Mouse (Mus musculus): Measurements from ENCODE around the gene Slc24a3. TPM values are rescaled to one million over a fixed set of nuclear protein-coding genes. Genes with fewer than 3 reads are reported as not detected.

The Slc24a3 gene
- polyA plus RNA-seq, 1 experiment from 2014 or later: 3.8 TPM

DNA sequence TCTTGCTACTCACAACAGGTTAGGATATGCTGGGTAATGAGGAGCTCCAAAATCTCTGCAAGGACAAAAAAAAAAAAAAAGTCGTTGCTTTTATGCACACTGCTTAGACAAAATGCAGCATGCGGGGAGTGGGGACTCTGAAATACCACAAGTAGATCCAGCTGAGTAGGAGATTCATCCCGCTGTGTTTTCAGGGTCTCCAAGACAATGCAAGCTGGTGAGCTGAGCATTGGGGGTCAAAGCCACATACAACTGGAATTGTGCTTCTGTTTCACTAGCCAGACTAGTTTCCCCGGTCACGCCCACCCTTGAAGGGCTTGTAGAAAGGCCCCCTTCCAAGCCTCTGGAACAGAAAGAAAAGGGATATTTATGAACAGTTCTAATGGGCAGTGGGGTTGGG lies 270.8 kb downstream of the Slc24a3 start:
- Histone ChIP-seq H3K27me3 (ENCODE audit: control insufficient read depth, insufficient read depth, low read length) (no peaks in the 10 kb centered on the region), H3K4me2 (ENCODE audit: low read length) (no peak overlapping the region), H3K9ac (ENCODE audit: low read length) (no peak overlapping the region), H3K4me1 (ENCODE audit: control insufficient read depth in 2 of 2, insufficient read depth in 2 of 2, low read length in 2 of 2) (no peaks in the 10 kb centered on the region), H3K4me3 (ENCODE audit: control insufficient read depth in 1 of 2, insufficient read depth in 1 of 2, low read depth in 1 of 2, low read length in 2 of 2) (no peak overlapping the region), H3K27ac (replicated peaks in 1 of 2; ENCODE audit: control insufficient read depth in 1 of 2, insufficient read depth in 1 of 2, low read depth in 2 of 2, low read length in 2 of 2) (no peak overlapping the region), H3K36me3 (ENCODE audit: control insufficient read depth, insufficient read depth, low read length) (no peaks in the 10 kb centered on the region), H3K9me3 (ENCODE audit: control insufficient read depth, low read length) (no peaks in the 10 kb centered on the region)
- 72% methylated on average over 5 of the region's 5 CpGs for WGBS
- ATAC-seq (ENCODE audit: insufficient number of reproducible peaks, insufficient read depth, low FRiP score, low read depth): no peak

DNA sequence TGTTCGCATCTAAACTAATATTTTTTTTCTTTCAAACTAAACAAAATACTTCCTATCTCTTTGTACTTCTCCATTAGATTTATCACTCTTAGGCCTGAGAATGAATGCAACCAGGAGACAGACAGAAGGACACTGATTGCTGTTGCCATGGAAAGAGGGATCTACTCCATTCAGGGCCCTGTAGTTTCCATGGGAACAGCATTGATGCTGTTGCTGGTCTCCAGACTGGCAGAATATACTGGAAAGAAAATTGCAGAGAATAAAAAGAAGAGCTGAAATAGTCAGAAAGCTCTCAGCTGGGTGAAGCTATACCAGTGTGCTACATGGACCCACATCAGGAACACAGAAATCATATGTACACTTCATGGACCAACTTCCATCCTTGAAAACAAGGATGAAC lies 272.2 kb downstream of the Slc24a3 start:
- H3K9ac ChIP-seq (ENCODE audit: low read length): no peak overlapping the region
- H3K4me2 ChIP-seq (ENCODE audit: low read length): no peak overlapping the region
- WGBS: 95% methylated on average over 1 of the region's 1 CpGs
- ATAC-seq (ENCODE audit: insufficient number of reproducible peaks, insufficient read depth, low FRiP score, low read depth): no peak
- H3K27ac ChIP-seq (replicated peaks in 1 of 2; ENCODE audit: control insufficient read depth in 1 of 2, insufficient read depth in 1 of 2, low read depth in 2 of 2, low read length in 2 of 2): no peak overlapping the region
- H3K36me3 ChIP-seq (ENCODE audit: control insufficient read depth, insufficient read depth, low read length): no peaks in the 10 kb centered on the region
- H3K9me3 ChIP-seq (ENCODE audit: control insufficient read depth, low read length): no peaks in the 10 kb centered on the region
- no peaks in the 10 kb centered on the region for H3K4me1 ChIP-seq (ENCODE audit: control insufficient read depth in 2 of 2, insufficient read depth in 2 of 2, low read length in 2 of 2)
- no peak overlapping the region for H3K4me3 ChIP-seq (ENCODE audit: control insufficient read depth in 1 of 2, insufficient read depth in 1 of 2, low read depth in 1 of 2, low read length in 2 of 2)
- no peaks in the 10 kb centered on the region for H3K27me3 ChIP-seq (ENCODE audit: control insufficient read depth, insufficient read depth, low read length)

DNA sequence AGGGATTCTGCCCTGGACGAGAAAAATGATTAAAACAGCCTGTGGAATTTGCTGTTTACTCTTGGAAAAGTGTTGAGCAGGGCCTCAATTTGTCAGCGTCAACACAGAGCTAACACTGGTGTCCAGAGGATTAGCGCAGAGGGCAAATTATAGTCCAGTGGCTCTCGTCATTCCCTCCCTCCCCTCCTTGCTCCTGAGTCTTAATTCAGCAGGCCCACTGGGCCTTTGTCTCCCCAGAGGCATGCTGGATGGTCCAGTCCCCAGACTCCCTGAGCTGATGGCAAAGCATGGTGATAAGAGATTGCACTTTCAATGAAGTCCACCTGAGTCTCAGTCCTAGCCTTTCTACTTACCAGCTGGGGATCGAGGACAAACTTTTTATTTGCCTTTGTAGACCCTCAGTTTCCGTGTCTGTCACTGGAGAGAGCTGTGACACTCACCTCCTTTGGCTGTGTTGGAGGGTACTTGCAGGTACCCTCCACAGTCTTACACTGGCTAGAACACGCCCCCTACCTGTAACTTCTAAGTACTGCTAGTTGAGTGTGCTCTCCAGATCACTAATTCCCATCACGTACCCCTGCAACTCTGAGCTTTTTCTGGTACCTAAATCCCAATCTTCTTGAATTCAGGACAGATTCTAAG lies 289.7 kb downstream of the Slc24a3 start:
- no peak overlapping the region for H3K9ac ChIP-seq (ENCODE audit: low read length)
- no peaks in the 10 kb centered on the region for H3K9me3 ChIP-seq (ENCODE audit: control insufficient read depth, low read length)
- H3K4me2 ChIP-seq (ENCODE audit: low read length): no peak overlapping the region
- no peak for ATAC-seq (ENCODE audit: insufficient number of reproducible peaks, insufficient read depth, low FRiP score, low read depth)
- H3K36me3 ChIP-seq (ENCODE audit: control insufficient read depth, insufficient read depth, low read length): no peaks in the 10 kb centered on the region
- WGBS: 54% methylated on average over 8 of the region's 8 CpGs
- no peaks in the 10 kb centered on the region for H3K27me3 ChIP-seq (ENCODE audit: control insufficient read depth, insufficient read depth, low read length)
- H3K4me1 ChIP-seq (ENCODE audit: control insufficient read depth in 2 of 2, insufficient read depth in 2 of 2, low read length in 2 of 2): peaks cover 4 to 6% of the 10 kb centered on the region in 2 experiments; a peak in 2 of 4 replicates
- no peak overlapping the region for H3K27ac ChIP-seq (replicated peaks in 1 of 2; ENCODE audit: control insufficient read depth in 1 of 2, insufficient read depth in 1 of 2, low read depth in 2 of 2, low read length in 2 of 2)
- no peak overlapping the region for H3K4me3 ChIP-seq (ENCODE audit: control insufficient read depth in 1 of 2, insufficient read depth in 1 of 2, low read depth in 1 of 2, low read length in 2 of 2)

DNA sequence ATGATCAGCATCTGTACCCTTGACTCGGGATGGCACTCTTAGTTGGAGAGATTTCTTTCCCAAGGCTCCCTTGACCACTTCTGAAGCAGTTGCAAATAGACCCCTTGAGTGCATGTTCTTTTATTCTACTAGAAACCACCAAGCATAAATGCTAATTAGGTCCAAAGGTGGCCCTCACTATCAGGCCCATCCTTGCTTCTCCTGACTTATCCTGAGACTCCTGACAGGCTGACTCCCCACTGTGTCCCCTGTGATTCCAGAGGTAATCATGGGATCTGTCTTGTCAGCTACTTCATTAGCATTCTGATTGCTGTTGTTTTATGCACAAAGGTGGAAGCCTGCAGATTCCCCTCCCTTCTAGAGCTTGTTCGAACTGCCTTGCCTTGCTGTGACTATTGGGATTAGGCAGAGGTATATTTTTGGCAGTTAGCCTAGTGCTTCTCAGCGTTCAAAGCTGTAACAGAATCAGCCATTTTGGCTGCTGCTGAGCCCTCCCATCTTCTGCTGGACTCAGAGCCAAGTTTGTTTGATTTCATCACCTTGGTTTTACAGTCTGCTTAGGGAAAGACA lies 293.4 kb downstream of the Slc24a3 start:
- no peak overlapping the region for H3K4me3 ChIP-seq (ENCODE audit: control insufficient read depth in 1 of 2, insufficient read depth in 1 of 2, low read depth in 1 of 2, low read length in 2 of 2)
- no peaks in the 10 kb centered on the region for H3K9me3 ChIP-seq (ENCODE audit: control insufficient read depth, low read length)
- no peak for ATAC-seq (ENCODE audit: insufficient number of reproducible peaks, insufficient read depth, low FRiP score, low read depth)
- no peaks in the 10 kb centered on the region for H3K27me3 ChIP-seq (ENCODE audit: control insufficient read depth, insufficient read depth, low read length)
- H3K4me1 ChIP-seq (ENCODE audit: control insufficient read depth in 2 of 2, insufficient read depth in 2 of 2, low read length in 2 of 2): peaks cover 4 to 6% of the 10 kb centered on the region in 2 experiments; a peak in 2 of 4 replicates
- no peak overlapping the region for H3K4me2 ChIP-seq (ENCODE audit: low read length)
- no peak overlapping the region for H3K27ac ChIP-seq (replicated peaks in 1 of 2; ENCODE audit: control insufficient read depth in 1 of 2, insufficient read depth in 1 of 2, low read depth in 2 of 2, low read length in 2 of 2)
- H3K36me3 ChIP-seq (ENCODE audit: control insufficient read depth, insufficient read depth, low read length): no peaks in the 10 kb centered on the region
- H3K9ac ChIP-seq (ENCODE audit: low read length): no peak overlapping the region
- WGBS: 34% methylated on average over 3 of the region's 3 CpGs

DNA sequence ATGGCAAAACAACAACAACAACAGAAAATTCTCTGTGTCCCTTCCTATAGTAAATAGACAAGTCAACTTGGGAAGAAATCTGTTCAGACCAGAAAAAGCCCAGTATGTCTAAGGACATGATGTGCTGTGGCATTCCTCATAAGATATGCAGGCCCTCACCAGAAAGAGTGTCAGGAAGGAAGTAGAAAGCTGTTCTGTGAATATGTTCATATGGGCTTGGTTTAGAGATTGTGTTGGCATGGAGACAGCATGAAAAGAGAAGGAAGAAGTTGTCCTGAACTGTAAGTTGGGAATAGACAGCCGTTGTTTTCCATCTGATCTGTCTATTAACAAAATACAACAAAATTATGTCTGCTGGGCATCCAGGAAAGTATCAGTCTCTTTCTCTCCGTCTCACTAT lies 294.7 kb downstream of the Slc24a3 start:
- Histone ChIP-seq H3K36me3 (ENCODE audit: control insufficient read depth, insufficient read depth, low read length) (no peaks in the 10 kb centered on the region), H3K27me3 (ENCODE audit: control insufficient read depth, insufficient read depth, low read length) (no peaks in the 10 kb centered on the region), H3K9ac (ENCODE audit: low read length) (no peak overlapping the region), H3K4me3 (ENCODE audit: control insufficient read depth in 1 of 2, insufficient read depth in 1 of 2, low read depth in 1 of 2, low read length in 2 of 2) (no peak overlapping the region), H3K9me3 (ENCODE audit: control insufficient read depth, low read length) (no peaks in the 10 kb centered on the region), H3K27ac (replicated peaks in 1 of 2; ENCODE audit: control insufficient read depth in 1 of 2, insufficient read depth in 1 of 2, low read depth in 2 of 2, low read length in 2 of 2) (no peak overlapping the region), H3K4me2 (ENCODE audit: low read length) (no peak overlapping the region), H3K4me1 (ENCODE audit: control insufficient read depth in 2 of 2, insufficient read depth in 2 of 2, low read length in 2 of 2) (peaks cover 4 to 6% of the 10 kb centered on the region in 2 experiments; a peak in 2 of 4 replicates)
- 81% methylated on average over 2 of the region's 2 CpGs for WGBS
- no peak for ATAC-seq (ENCODE audit: insufficient number of reproducible peaks, insufficient read depth, low FRiP score, low read depth)

DNA sequence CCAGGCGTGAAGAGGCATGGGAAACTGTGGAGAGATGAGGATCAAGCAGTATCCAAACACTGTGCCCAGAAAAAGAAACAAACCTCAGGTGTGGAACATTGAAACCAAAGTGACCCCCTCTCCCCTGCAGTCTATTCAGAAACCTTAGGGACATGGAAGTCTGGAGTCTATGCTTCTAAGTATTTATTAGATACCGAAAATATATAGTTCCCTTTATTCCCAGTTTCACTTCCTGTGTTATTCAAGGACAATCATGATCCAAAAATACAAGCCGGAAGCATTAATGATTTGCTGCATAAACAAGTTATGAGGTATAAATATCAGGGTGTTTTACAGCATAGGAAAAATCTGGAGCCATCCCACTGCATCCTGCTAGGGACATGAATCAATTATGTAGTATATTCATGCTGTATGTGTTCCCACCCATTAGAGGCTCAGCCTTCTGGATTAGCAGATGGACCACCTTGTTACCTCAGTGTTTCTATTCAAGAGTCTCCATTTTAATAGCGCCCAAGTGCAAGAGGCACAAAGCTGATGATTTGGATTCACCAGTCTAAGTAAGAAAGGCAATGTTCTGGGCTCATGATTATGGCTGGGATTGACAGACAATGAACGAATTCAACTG lies 301.3 kb downstream of the Slc24a3 start:
- no peak overlapping the region for H3K4me3 ChIP-seq (ENCODE audit: control insufficient read depth in 1 of 2, insufficient read depth in 1 of 2, low read depth in 1 of 2, low read length in 2 of 2)
- H3K4me1 ChIP-seq (ENCODE audit: control insufficient read depth in 2 of 2, insufficient read depth in 2 of 2, low read length in 2 of 2): no peaks in the 10 kb centered on the region
- no peaks in the 10 kb centered on the region for H3K36me3 ChIP-seq (ENCODE audit: control insufficient read depth, insufficient read depth, low read length)
- no peak overlapping the region for H3K4me2 ChIP-seq (ENCODE audit: low read length)
- 87% methylated on average over 5 of the region's 5 CpGs for WGBS
- H3K9ac ChIP-seq (ENCODE audit: low read length): no peak overlapping the region
- H3K27ac ChIP-seq (replicated peaks in 1 of 2; ENCODE audit: control insufficient read depth in 1 of 2, insufficient read depth in 1 of 2, low read depth in 2 of 2, low read length in 2 of 2): no peak overlapping the region
- no peak for ATAC-seq (ENCODE audit: insufficient number of reproducible peaks, insufficient read depth, low FRiP score, low read depth)
- H3K9me3 ChIP-seq (ENCODE audit: control insufficient read depth, low read length): no peaks in the 10 kb centered on the region
- no peaks in the 10 kb centered on the region for H3K27me3 ChIP-seq (ENCODE audit: control insufficient read depth, insufficient read depth, low read length)

DNA sequence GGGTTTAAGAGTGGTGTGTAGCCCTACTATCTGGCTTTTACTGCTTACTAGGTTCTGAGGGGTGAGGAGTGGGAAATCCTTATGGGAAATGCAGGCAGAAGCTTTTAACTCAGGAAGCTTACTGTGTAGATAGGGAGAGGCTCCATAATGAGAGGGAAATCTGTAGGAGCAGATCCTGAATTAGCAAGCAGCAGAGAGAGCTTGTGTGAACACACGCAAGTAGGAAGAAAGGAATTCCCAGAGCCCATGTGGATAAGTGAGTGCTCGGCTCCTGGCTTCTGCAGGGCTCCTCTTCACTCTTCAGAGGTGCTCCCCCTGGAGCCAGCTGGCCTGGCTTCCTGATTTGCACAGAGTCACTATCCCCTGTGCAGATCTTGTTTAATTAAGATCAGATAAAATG lies 309.9 kb downstream of the Slc24a3 start:
- no peak for ATAC-seq (ENCODE audit: insufficient number of reproducible peaks, insufficient read depth, low FRiP score, low read depth)
- Histone ChIP-seq H3K9me3 (ENCODE audit: control insufficient read depth, low read length) (no peaks in the 10 kb centered on the region), H3K27ac (replicated peaks in 1 of 2; ENCODE audit: control insufficient read depth in 1 of 2, insufficient read depth in 1 of 2, low read depth in 2 of 2, low read length in 2 of 2) (no peak overlapping the region), H3K27me3 (ENCODE audit: control insufficient read depth, insufficient read depth, low read length) (no peaks in the 10 kb centered on the region), H3K4me1 (ENCODE audit: control insufficient read depth in 2 of 2, insufficient read depth in 2 of 2, low read length in 2 of 2) (no peaks in the 10 kb centered on the region), H3K9ac (ENCODE audit: low read length) (no peak overlapping the region), H3K36me3 (ENCODE audit: control insufficient read depth, insufficient read depth, low read length) (no peaks in the 10 kb centered on the region), H3K4me2 (ENCODE audit: low read length) (no peak overlapping the region), H3K4me3 (ENCODE audit: control insufficient read depth in 1 of 2, insufficient read depth in 1 of 2, low read depth in 1 of 2, low read length in 2 of 2) (no peak overlapping the region)
- 13% methylated on average over 2 of the region's 2 CpGs for WGBS

Data from heart, embryonic 14.5 days (tissue).